Mouse (Mus musculus): Measurements from ENCODE around the gene Cutc. TPM values are rescaled to one million over a fixed set of nuclear protein-coding genes. Genes with fewer than 3 reads are reported as not detected.

The Cutc gene
- polyA plus RNA-seq, 1 experiment from 2014 or later, result 7.6 TPM

- Histone ChIP-seq H3K9ac (replicated peaks; ENCODE audit: low read length) (no peak overlapping the region), H3K36me3 (ENCODE audit: control insufficient read depth, insufficient read depth, low read length) (no peaks in the 10 kb centered on the region), H3K27me3 (ENCODE audit: control insufficient read depth, insufficient read depth, low read length) (no peaks in the 10 kb centered on the region), H3K4me3 (replicated peaks; ENCODE audit: low read depth, low read length) (no peak overlapping the region), H3K4me1 (ENCODE audit: control insufficient read depth, insufficient read depth, low read length) (no peaks in the 10 kb centered on the region), H3K4me2 (ENCODE audit: low read length) (no peak overlapping the region), H3K9me3 (ENCODE audit: control insufficient read depth, low read length) (no peaks in the 10 kb centered on the region), H3K27ac (replicated peaks; ENCODE audit: low read depth, low read length) (no peak overlapping the region)
- ATAC-seq (ENCODE audit: low FRiP score, low TSS enrichment), result no peak
- 72% methylated on average over 2 of the region's 2 CpGs for WGBS
- no peak for DNase-seq
Observed at GRCm38 (mm10) chr19:43762410-43762809, 9.6 kb downstream of the Cutc start.

- Histone ChIP-seq H3K4me1 (ENCODE audit: control insufficient read depth, insufficient read depth, low read length) (no peaks in the 10 kb centered on the region), H3K27me3 (ENCODE audit: control insufficient read depth, insufficient read depth, low read length) (no peaks in the 10 kb centered on the region), H3K27ac (replicated peaks; ENCODE audit: low read depth, low read length) (no peak overlapping the region), H3K9me3 (ENCODE audit: control insufficient read depth, low read length) (no peaks in the 10 kb centered on the region), H3K4me2 (ENCODE audit: low read length) (no peak overlapping the region), H3K36me3 (ENCODE audit: control insufficient read depth, insufficient read depth, low read length) (no peaks in the 10 kb centered on the region), H3K4me3 (replicated peaks; ENCODE audit: low read depth, low read length) (no peak overlapping the region), H3K9ac (replicated peaks; ENCODE audit: low read length) (no peak overlapping the region)
- DNase-seq (no peak), ATAC-seq (ENCODE audit: low FRiP score, low TSS enrichment) (no peak)
- 90% methylated on average over 5 of the region's 5 CpGs for WGBS
Observed at GRCm38 (mm10) chr19:43766451-43766850, 13.7 kb downstream of the Cutc start.

- Histone ChIP-seq H3K9me3 (ENCODE audit: control insufficient read depth, low read length) (no peaks in the 10 kb centered on the region), H3K27me3 (ENCODE audit: control insufficient read depth, insufficient read depth, low read length) (no peaks in the 10 kb centered on the region), H3K27ac (replicated peaks; ENCODE audit: low read depth, low read length) (no peak overlapping the region), H3K9ac (replicated peaks; ENCODE audit: low read length) (no peak overlapping the region), H3K4me1 (ENCODE audit: control insufficient read depth, insufficient read depth, low read length) (no peaks in the 10 kb centered on the region), H3K36me3 (ENCODE audit: control insufficient read depth, insufficient read depth, low read length) (no peaks in the 10 kb centered on the region), H3K4me2 (ENCODE audit: low read length) (no peak overlapping the region), H3K4me3 (replicated peaks; ENCODE audit: low read depth, low read length) (no peak overlapping the region)
- DNase-seq, result no peak
- no peak for ATAC-seq (ENCODE audit: low FRiP score, low TSS enrichment)
- WGBS, result 83% methylated on average over 9 of the region's 9 CpGs
Observed at GRCm38 (mm10) chr19:43767549-43768322, 14.9 kb downstream of the Cutc start.

- WGBS, result 87% methylated on average over 5 of the region's 5 CpGs
- Histone ChIP-seq H3K27ac (replicated peaks; ENCODE audit: low read depth, low read length) (no peak overlapping the region), H3K4me1 (ENCODE audit: control insufficient read depth, insufficient read depth, low read length) (no peaks in the 10 kb centered on the region), H3K4me3 (replicated peaks; ENCODE audit: low read depth, low read length) (no peak overlapping the region), H3K4me2 (ENCODE audit: low read length) (no peak overlapping the region), H3K9me3 (ENCODE audit: control insufficient read depth, low read length) (no peaks in the 10 kb centered on the region), H3K36me3 (ENCODE audit: control insufficient read depth, insufficient read depth, low read length) (no peaks in the 10 kb centered on the region), H3K9ac (replicated peaks; ENCODE audit: low read length) (no peak overlapping the region), H3K27me3 (ENCODE audit: control insufficient read depth, insufficient read depth, low read length) (no peaks in the 10 kb centered on the region)
- ATAC-seq (ENCODE audit: low FRiP score, low TSS enrichment) (no peak), DNase-seq (no peak)
Observed at GRCm38 (mm10) chr19:43769366-43769960, 16.7 kb downstream of the Cutc start.

GRCm38 (mm10) chr19:43770584-43770983 lies 17.8 kb downstream of the Cutc start:
- 90% methylated on average over 4 of the region's 4 CpGs for WGBS
- DNase-seq (no peak), ATAC-seq (ENCODE audit: low FRiP score, low TSS enrichment) (no peak)
- Histone ChIP-seq H3K4me2 (ENCODE audit: low read length) (no peak overlapping the region), H3K9me3 (ENCODE audit: control insufficient read depth, low read length) (no peaks in the 10 kb centered on the region), H3K4me1 (ENCODE audit: control insufficient read depth, insufficient read depth, low read length) (no peaks in the 10 kb centered on the region), H3K27ac (replicated peaks; ENCODE audit: low read depth, low read length) (no peak overlapping the region), H3K36me3 (ENCODE audit: control insufficient read depth, insufficient read depth, low read length) (no peaks in the 10 kb centered on the region), H3K4me3 (replicated peaks; ENCODE audit: low read depth, low read length) (no peak overlapping the region), H3K9ac (replicated peaks; ENCODE audit: low read length) (no peak overlapping the region), H3K27me3 (ENCODE audit: control insufficient read depth, insufficient read depth, low read length) (no peaks in the 10 kb centered on the region)

GRCm38 (mm10) chr19:43771499-43771969 lies 18.7 kb downstream of the Cutc start:
- DNase-seq (no peak), ATAC-seq (ENCODE audit: low FRiP score, low TSS enrichment) (no peak)
- H3K9ac ChIP-seq (replicated peaks; ENCODE audit: low read length), result no peak overlapping the region
- no peak overlapping the region for H3K4me2 ChIP-seq (ENCODE audit: low read length)
- no peaks in the 10 kb centered on the region for H3K36me3 ChIP-seq (ENCODE audit: control insufficient read depth, insufficient read depth, low read length)
- H3K9me3 ChIP-seq (ENCODE audit: control insufficient read depth, low read length), result no peaks in the 10 kb centered on the region
- H3K27ac ChIP-seq (replicated peaks; ENCODE audit: low read depth, low read length), result no peak overlapping the region
- H3K27me3 ChIP-seq (ENCODE audit: control insufficient read depth, insufficient read depth, low read length), result no peaks in the 10 kb centered on the region
- WGBS, result 93% methylated on average over 5 of the region's 5 CpGs
- no peaks in the 10 kb centered on the region for H3K4me1 ChIP-seq (ENCODE audit: control insufficient read depth, insufficient read depth, low read length)
- H3K4me3 ChIP-seq (replicated peaks; ENCODE audit: low read depth, low read length), result no peak overlapping the region

GRCm38 (mm10) chr19:43772311-43772710 lies 19.5 kb downstream of the Cutc start:
- Histone ChIP-seq H3K27me3 (ENCODE audit: control insufficient read depth, insufficient read depth, low read length) (no peaks in the 10 kb centered on the region), H3K9ac (replicated peaks; ENCODE audit: low read length) (no peak overlapping the region), H3K9me3 (ENCODE audit: control insufficient read depth, low read length) (no peaks in the 10 kb centered on the region), H3K4me3 (replicated peaks; ENCODE audit: low read depth, low read length) (no peak overlapping the region), H3K4me2 (ENCODE audit: low read length) (no peak overlapping the region), H3K4me1 (ENCODE audit: control insufficient read depth, insufficient read depth, low read length) (no peaks in the 10 kb centered on the region), H3K27ac (replicated peaks; ENCODE audit: low read depth, low read length) (no peak overlapping the region), H3K36me3 (ENCODE audit: control insufficient read depth, insufficient read depth, low read length) (no peaks in the 10 kb centered on the region)
- WGBS, result 46% methylated on average over 6 of the region's 6 CpGs
- DNase-seq (no peak), ATAC-seq (ENCODE audit: low FRiP score, low TSS enrichment) (no peak)

- Histone ChIP-seq H3K4me3 (replicated peaks; ENCODE audit: low read depth, low read length) (no peak overlapping the region), H3K36me3 (ENCODE audit: control insufficient read depth, insufficient read depth, low read length) (no peaks in the 10 kb centered on the region), H3K4me1 (ENCODE audit: control insufficient read depth, insufficient read depth, low read length) (no peaks in the 10 kb centered on the region), H3K4me2 (ENCODE audit: low read length) (no peak overlapping the region), H3K27me3 (ENCODE audit: control insufficient read depth, insufficient read depth, low read length) (no peaks in the 10 kb centered on the region), H3K27ac (replicated peaks; ENCODE audit: low read depth, low read length) (no peak overlapping the region), H3K9me3 (ENCODE audit: control insufficient read depth, low read length) (no peaks in the 10 kb centered on the region), H3K9ac (replicated peaks; ENCODE audit: low read length) (no peak overlapping the region)
- ATAC-seq (ENCODE audit: low FRiP score, low TSS enrichment) (no peak), DNase-seq (no peak)
- WGBS, result 86% methylated on average over 10 of the region's 10 CpGs
Observed at GRCm38 (mm10) chr19:43775433-43775832, 22.6 kb downstream of the Cutc start.

GRCm38 (mm10) chr19:43776561-43776960 lies 23.8 kb downstream of the Cutc start:
- Histone ChIP-seq H3K27me3 (ENCODE audit: control insufficient read depth, insufficient read depth, low read length) (no peaks in the 10 kb centered on the region), H3K36me3 (ENCODE audit: control insufficient read depth, insufficient read depth, low read length) (no peaks in the 10 kb centered on the region), H3K9ac (replicated peaks; ENCODE audit: low read length) (no peak overlapping the region), H3K4me2 (ENCODE audit: low read length) (no peak overlapping the region), H3K4me3 (replicated peaks; ENCODE audit: low read depth, low read length) (no peak overlapping the region), H3K9me3 (ENCODE audit: control insufficient read depth, low read length) (no peaks in the 10 kb centered on the region), H3K27ac (replicated peaks; ENCODE audit: low read depth, low read length) (no peak overlapping the region), H3K4me1 (ENCODE audit: control insufficient read depth, insufficient read depth, low read length) (no peaks in the 10 kb centered on the region)
- DNase-seq, result no peak
- WGBS, result 82% methylated on average over 4 of the region's 4 CpGs
- no peak for ATAC-seq (ENCODE audit: low FRiP score, low TSS enrichment)
